Mouse (Mus musculus) CH12F3 (cell line): Measurements from ENCODE around the gene Lrch1.

Experiments used
- in situ Hi-C: fragments of 300-500 bp; cut with MboI; formaldehyde crosslinking; loops from 2 replicates; pipeline ENCODE4 v1.14.3; 2020; ENCODE audit warnings: low sequenced_read_pairs

Lrch1 gene

GRCm38 (mm10) chr14:74853759-74854100, 93.9 kb downstream of the Lrch1 start:
- in situ Hi-C loops = no loop called here

- in situ Hi-C loops = no loop called here
Observed at GRCm38 (mm10) chr14:74852965-74853758, 94.5 kb downstream of the Lrch1 start.

GRCm38 (mm10) chr14:74851866-74852265, 95.8 kb downstream of the Lrch1 start:
- in situ Hi-C loops = no loop called here

- in situ Hi-C loops = no loop called here
Observed at GRCm38 (mm10) chr14:74849020-74849419, 98.7 kb downstream of the Lrch1 start.

- in situ Hi-C loops = no loop called here
Observed at GRCm38 (mm10) chr14:74848224-74848623, 99.5 kb downstream of the Lrch1 start.

GRCm38 (mm10) chr14:74847311-74848133, 100.2 kb downstream of the Lrch1 start:
- in situ Hi-C loops = no loop called here

GRCm38 (mm10) chr14:74846668-74847067, 101.0 kb downstream of the Lrch1 start:
- in situ Hi-C loops = no loop called here

GRCm38 (mm10) chr14:74845661-74846274, 101.9 kb downstream of the Lrch1 start:
- in situ Hi-C loops = no loop called here

GRCm38 (mm10) chr14:74841708-74842107, 106.0 kb downstream of the Lrch1 start:
- in situ Hi-C loops = no loop called here

- in situ Hi-C loops = no loop called here
Observed at GRCm38 (mm10) chr14:74841297-74841696, 106.4 kb downstream of the Lrch1 start.

GRCm38 (mm10) chr14:74840820-74841219, 106.9 kb downstream of the Lrch1 start:
- in situ Hi-C loops = no loop called here

GRCm38 (mm10) chr14:74840328-74840727, 107.3 kb downstream of the Lrch1 start:
- in situ Hi-C loops = no loop called here

GRCm38 (mm10) chr14:74838816-74839215, 108.9 kb downstream of the Lrch1 start:
- in situ Hi-C loops = no loop called here

- in situ Hi-C loops = no loop called here
Observed at GRCm38 (mm10) chr14:74835010-74835409, 112.7 kb downstream of the Lrch1 start.

GRCm38 (mm10) chr14:74834215-74834614, 113.5 kb downstream of the Lrch1 start:
- in situ Hi-C loops = no loop called here

GRCm38 (mm10) chr14:74831653-74832052, 116.0 kb downstream of the Lrch1 start:
- in situ Hi-C loops = no loop called here

GRCm38 (mm10) chr14:74831050-74831449, 116.6 kb downstream of the Lrch1 start:
- in situ Hi-C loops = no loop called here

GRCm38 (mm10) chr14:74830591-74830990, 117.1 kb downstream of the Lrch1 start:
- in situ Hi-C loops = no loop called here

- in situ Hi-C loops = no loop called here
Observed at GRCm38 (mm10) chr14:74822757-74823680, 124.7 kb downstream of the Lrch1 start.

- in situ Hi-C loops = no loop called here
Observed at GRCm38 (mm10) chr14:74822048-74822447, 125.6 kb downstream of the Lrch1 start.
